Mouse (Mus musculus) MEL (cell line): ENCODE measurements around the gene Add1. TPM values are rescaled to one million over a fixed set of nuclear protein-coding genes. Genes with fewer than 3 reads are reported as not detected.
"Not testable (repeated sequence)": the region's sequence is repeated elsewhere in the genome, so short reads cannot be mapped to it uniquely, and the experiment has no call there.

Experiments
- DNase-seq: peaks from one replicate; pipeline ENCODE4 v3.0.0; 2011; ENCODE audit warnings: low read depth, low spot score
- H3K27ac ChIP-seq: 2 replicates; pipeline ENCODE4 v1.5.1; 2012; ENCODE audit warnings: low read depth, mild to moderate bottlenecking, control low read depth, low read length, moderate library complexity; ENCODE audit not compliant: control insufficient read depth
- H3K27me3 ChIP-seq, 2 experiments: fragments of 150-350 bp in 1 of 2; sonication (generic) in 1 of 2; 2 replicates each; pipeline ENCODE4 v1.6.1; 2012; ENCODE audit warnings: low read length in 2 of 2, mild to moderate bottlenecking in 2 of 2, improper control_type of control experiment in 1 of 2, moderate library complexity in 1 of 2; ENCODE audit not compliant: insufficient read depth in 2 of 2, control insufficient read depth in 1 of 2
- H3K36me3 ChIP-seq, 2 experiments: 2 replicates each; pipeline ENCODE4 v1.6.1; 2012 to 2014; ENCODE audit warnings: low read length in 2 of 2, improper control_type of control experiment in 1 of 2, inconsistent platforms in 1 of 2, mild to moderate bottlenecking in 1 of 2; ENCODE audit not compliant: insufficient read depth in 2 of 2, control insufficient read depth in 1 of 2
- H3K4me1 ChIP-seq, 2 experiments: fragments of 150-350 bp in 1 of 2; sonication (generic) in 1 of 2; 2 replicates each; pipeline ENCODE4 v1.6.1; 2012; ENCODE audit warnings: low read length in 2 of 2, improper control_type of control experiment in 1 of 2, mild to moderate bottlenecking in 1 of 2; ENCODE audit not compliant: insufficient read depth in 2 of 2, control insufficient read depth in 1 of 2
- H3K4me3 ChIP-seq, 2 experiments: fragments of 150-350 bp in 1 of 2; sonication (generic) in 1 of 2; 2 replicates each; pipeline ENCODE4 v1.5.1; 2012; ENCODE audit warnings: low read depth in 2 of 2, low read length in 2 of 2, mild to moderate bottlenecking in 2 of 2, moderate library complexity in 2 of 2, control low read depth in 1 of 2, improper control_type of control experiment in 1 of 2; ENCODE audit not compliant: control insufficient read depth in 1 of 2, insufficient read depth in 1 of 2
- H3K79me2 ChIP-seq: 2 replicates; pipeline ENCODE4 v1.6.1; 2012; ENCODE audit warnings: mild to moderate bottlenecking, low read length, moderate library complexity; ENCODE audit not compliant: control insufficient read depth, poor library complexity, insufficient read depth
- H3K9ac ChIP-seq: 2 replicates; pipeline ENCODE4 v1.6.1; 2012; ENCODE audit warnings: low read depth, mild to moderate bottlenecking, control low read depth, low read length, moderate library complexity; ENCODE audit not compliant: control insufficient read depth, poor library complexity, severe bottlenecking
- H3K9me3 ChIP-seq: fragments of 150-350 bp; sonication (generic); replicated peaks from 2 replicates; pipeline ENCODE4 v1.6.1; 2012; ENCODE audit warnings: mild to moderate bottlenecking, low read length, improper control_type of control experiment, moderate library complexity; ENCODE audit not compliant: insufficient read depth
- GATA1 ChIP-seq: IDR thresholded peaks from 2 replicates; pipeline ENCODE4 v1.6.1; 2011; ENCODE audit warnings: low read depth, low read length, improper control_type of control experiment
- JUND ChIP-seq: IDR thresholded peaks from 2 replicates; pipeline ENCODE4 v1.6.1; 2011; ENCODE audit warnings: low read depth, mild to moderate bottlenecking, improper control_type of control experiment, low read length
- MYB ChIP-seq: IDR thresholded peaks from 2 replicates; pipeline ENCODE4 v1.6.1; 2011; ENCODE audit warnings: mild to moderate bottlenecking, low read depth, low read length, improper control_type of control experiment
- NELFE ChIP-seq: IDR thresholded peaks from 2 replicates; pipeline ENCODE4 v1.6.1; 2011; ENCODE audit warnings: low read depth, low read length, improper control_type of control experiment
- NRF1 ChIP-seq: IDR thresholded peaks from 2 replicates; pipeline ENCODE4 v1.6.1; 2014; ENCODE audit warnings: low read depth, mild to moderate bottlenecking, inconsistent platforms, low read length, improper control_type of control experiment, moderate library complexity; ENCODE audit not compliant: poor library complexity, insufficient read depth, severe bottlenecking
- POLR2AphosphoS2 ChIP-seq: IDR thresholded peaks from 2 replicates; pipeline ENCODE4 v1.6.1; 2011; ENCODE audit warnings: low read length, improper control_type of control experiment
- SIN3A ChIP-seq: IDR thresholded peaks from 2 replicates; pipeline ENCODE4 v1.6.1; 2012; ENCODE audit warnings: low read length, improper control_type of control experiment, inconsistent platforms
- TCF12 ChIP-seq: IDR thresholded peaks from 2 replicates; pipeline ENCODE4 v1.6.1; 2014; ENCODE audit warnings: low read depth, mild to moderate bottlenecking, inconsistent platforms, low read length, improper control_type of control experiment, moderate library complexity
- USF2 ChIP-seq, 2 experiments: IDR thresholded peaks; 2 replicates each; pipeline ENCODE4 v1.6.1; 2011 to 2012; ENCODE audit warnings: improper control_type of control experiment in 2 of 2, low read length in 2 of 2, borderline replicate concordance in 1 of 2, inconsistent platforms in 1 of 2, low read depth in 1 of 2, mild to moderate bottlenecking in 1 of 2; ENCODE audit not compliant: insufficient read depth in 1 of 2
- ZC3H11A ChIP-seq: IDR thresholded peaks from 2 replicates; pipeline ENCODE4 v1.6.1; 2012; ENCODE audit warnings: low read depth, mild to moderate bottlenecking, inconsistent platforms, low read length, improper control_type of control experiment
- ZMIZ1 ChIP-seq: IDR thresholded peaks from 2 replicates; pipeline ENCODE4 v1.6.1; 2012; ENCODE audit warnings: low read depth, mild to moderate bottlenecking, inconsistent platforms, low read length, improper control_type of control experiment, moderate library complexity
- ZNF384 ChIP-seq: IDR thresholded peaks from 2 replicates; pipeline ENCODE4 v1.6.1; 2012; ENCODE audit warnings: low read depth, mild to moderate bottlenecking, inconsistent platforms, low read length, improper control_type of control experiment
- polyA plus RNA-seq, 2 experiments: library from polyadenylated mRNA; stranded (reverse) in 1 of 2; unstranded in 1 of 2; fragments of >175 nt in 1 of 2; fragments of >200 nt in 1 of 2; gene quantifications; 2 replicates each; pipeline versions ENCODE4 v1.2.1 to v1.2.4; 2012; ENCODE audit warnings: low replicate concordance in 2 of 2, low read depth in 1 of 2; ENCODE audit not compliant: insufficient read length in 2 of 2, insufficient read depth in 1 of 2, missing spikeins in 1 of 2
- total RNA-seq: library from RNA; depleted of rRNA; stranded (reverse); fragments of 300-350 nt; gene quantifications from 2 replicates; pipeline ENCODE4 v1.2.3, GENCODE M21; 2012

The Add1 gene
- total and polyA plus RNA-seq, 3 experiments = 79.3 to 127 TPM; not detected in 1

DNA sequence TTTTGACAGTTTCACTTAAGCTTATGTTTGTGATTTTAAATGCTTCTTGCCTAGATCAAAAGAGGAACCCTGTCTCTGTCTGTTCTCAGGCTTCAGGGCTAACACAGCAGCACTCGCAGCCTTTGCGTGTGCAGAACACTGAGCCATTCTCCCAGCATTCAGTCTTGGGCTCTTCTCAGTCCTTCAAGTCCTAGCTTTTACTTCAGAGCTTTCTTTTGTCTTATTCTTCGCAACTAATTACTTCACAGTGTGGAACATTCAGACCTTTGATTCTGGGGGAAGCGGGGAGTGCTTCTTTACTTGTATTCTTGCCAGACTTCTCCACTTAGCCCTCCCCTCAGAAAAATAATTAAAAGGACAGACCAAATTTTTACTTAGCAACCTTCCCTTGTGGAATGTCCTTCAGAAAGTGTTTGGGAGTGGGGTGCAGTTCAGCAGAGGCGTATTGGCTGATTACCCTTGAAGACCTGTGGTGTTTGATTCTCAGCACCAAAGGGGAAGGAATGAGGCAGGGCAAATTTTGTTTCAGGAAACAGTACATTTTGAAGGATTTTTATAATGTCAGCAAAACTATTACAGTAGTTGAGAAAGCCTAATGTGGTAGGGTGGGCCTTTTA, 18.0 kb downstream of the Add1 start:
- H3K36me3 ChIP-seq = no peaks in the 10 kb centered on the region

DNA sequence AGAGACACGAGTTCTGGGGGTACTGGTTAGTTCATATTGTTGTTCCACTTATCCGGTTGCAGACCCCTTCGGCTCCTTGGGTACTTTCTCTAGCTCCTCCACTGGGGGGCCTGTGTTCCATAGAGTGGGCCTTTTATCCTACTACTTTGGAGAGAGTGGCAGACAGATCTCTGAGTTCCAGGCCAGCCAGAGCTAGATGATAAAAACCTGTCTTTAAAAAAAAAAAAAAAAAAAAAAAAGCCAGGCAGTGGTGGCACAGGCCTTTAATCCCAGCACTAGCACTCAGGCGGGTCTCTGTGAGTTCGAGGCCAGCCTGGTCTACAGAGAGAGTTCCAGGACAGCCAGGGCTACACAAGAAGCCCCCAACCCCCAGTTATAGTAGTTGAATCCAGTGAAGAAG, 18.8 kb downstream of the Add1 start:
- not testable (repeated sequence) for H3K27ac ChIP-seq

More for the DNA sequence above, 18.0 kb downstream of the Add1 start:
- DNase-seq = no peak
- Histone ChIP-seq H3K27me3 (no peaks in the 10 kb centered on the region), H3K4me1 (no peaks in the 10 kb centered on the region), H3K9ac (no peak overlapping the region), H3K9me3 (no peaks in the 10 kb centered on the region), H3K79me2 (peaks cover 2% of the 10 kb centered on the region; the same call in 1 of the 2 replicates), H3K27ac (no peak overlapping the region), H3K4me3 (no peak overlapping the region)
- TF ChIP-seq USF2 (IDR thresholded peaks at IDR 0.05; ENCODE audit: borderline replicate concordance in 1 of 2, insufficient read depth in 1 of 2, low read depth in 1 of 2, low read length in 2 of 2) (no peak), ZC3H11A (no peak), JUND (no peak), GATA1 (no peak), POLR2AphosphoS2 (no peak)

DNA sequence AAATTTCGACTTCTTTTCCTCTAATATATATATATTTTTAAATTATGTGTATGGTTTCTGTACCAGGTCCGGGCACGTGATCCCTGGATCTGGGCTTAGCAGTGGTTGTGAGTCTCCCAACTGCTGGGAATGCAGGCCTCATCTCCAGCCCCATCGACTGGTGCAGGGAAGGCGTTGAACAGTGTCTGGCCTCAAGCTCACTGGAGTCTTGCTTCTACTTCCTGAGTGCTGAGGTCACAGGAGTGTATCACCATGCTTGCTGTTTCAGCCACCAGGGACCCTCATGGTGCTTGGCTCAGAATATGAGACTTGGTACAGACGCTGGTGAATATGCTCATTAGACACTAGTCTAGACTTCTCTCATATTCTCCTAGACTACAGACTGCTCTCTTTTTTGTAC, 19.2 kb downstream of the Add1 start:
- H3K79me2 ChIP-seq = peaks cover 2% of the 10 kb centered on the region; the same call in 1 of the 2 replicates
- no peak overlapping the region for H3K27ac ChIP-seq
- H3K9me3 ChIP-seq = no peaks in the 10 kb centered on the region
- no peak overlapping the region for H3K9ac ChIP-seq
- TF ChIP-seq SIN3A (no peak), ZMIZ1 (no peak), NRF1 (no peak), NELFE (no peak), MYB (no peak), USF2 (IDR thresholded peaks at IDR 0.05; ENCODE audit: borderline replicate concordance in 1 of 2, insufficient read depth in 1 of 2, low read depth in 1 of 2, low read length in 2 of 2) (no peak), TCF12 (no peak)
- TF ChIP-seq, all 39 proteins: peak for 0
- Histone ChIP-seq H3K36me3 (no peaks in the 10 kb centered on the region), H3K27me3 (no peaks in the 10 kb centered on the region), H3K4me1 (no peaks in the 10 kb centered on the region), H3K4me3 (no peak overlapping the region)
- DNase-seq = no peak

More for the DNA sequence above, 18.8 kb downstream of the Add1 start:
- TF ChIP-seq ZNF384 = peak; percentile 60
- H3K27me3 ChIP-seq, DNase-seq, H3K36me3 ChIP-seq, H3K9me3 ChIP-seq, H3K9ac ChIP-seq, H3K4me1 ChIP-seq, H3K4me3 ChIP-seq, H3K79me2 ChIP-seq: not testable (repeated sequence)
